Mouse (Mus musculus): ENCODE measurements around the gene Tril. TPM values are rescaled to one million over a fixed set of nuclear protein-coding genes. Genes with fewer than 3 reads are reported as not detected.

Gene Tril
- polyA plus RNA-seq (2016; fragmentation: Nextera tagmentation; extraction: Ambion mirVana) = 7.5 and 15.3 TPM in 2 replicates

DNA sequence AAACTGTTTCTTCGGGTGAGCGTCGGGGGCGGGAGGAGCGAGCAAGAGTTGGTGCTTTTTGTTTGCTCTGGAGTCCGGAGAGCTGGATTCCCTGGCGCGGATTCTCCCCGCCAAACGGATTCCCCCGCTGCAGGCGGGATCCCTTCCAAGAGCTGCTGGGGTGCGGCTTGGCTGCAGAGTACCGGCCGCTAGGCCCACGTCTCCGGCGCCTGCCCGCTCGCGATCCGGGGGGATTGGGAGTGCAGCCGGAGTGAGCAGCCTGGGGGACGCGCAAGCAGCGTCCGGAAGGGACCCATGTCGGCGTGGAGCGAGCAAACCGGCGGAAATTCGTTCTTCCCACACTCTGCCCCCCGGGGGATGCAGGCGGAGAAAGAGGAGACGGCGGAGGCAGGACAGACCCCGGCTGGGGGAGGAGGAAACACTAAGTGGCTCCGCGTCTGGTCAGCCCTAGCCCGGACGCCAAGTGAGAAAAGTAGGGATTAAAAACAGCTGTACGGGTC lies at the start of gene Tril:
Gene Tril (minus strand): TSS at position 345 of the 500 bp plus-strand sequence.
- no peaks in the 10 kb centered on the region for H3K9me3 ChIP-seq
- H3K27ac ChIP-seq = peak within 1 kb of the TSS; percentile 81
- H3K4me1 ChIP-seq = peaks cover 34% of the 10 kb centered on the region
- DNase-seq (ENCODE audit: low spot score) = peak; percentile 81
- H3K36me3 ChIP-seq = no peaks in the 10 kb centered on the region
- H3K27me3 ChIP-seq (ENCODE audit: insufficient read depth, poor library complexity, severe bottlenecking) = peaks cover 63% of the 10 kb centered on the region
- WGBS = under 1% methylated on average over 43 of the region's 43 CpGs
- peak within 1 kb of the TSS; percentile 69 for H3K4me3 ChIP-seq

DNA sequence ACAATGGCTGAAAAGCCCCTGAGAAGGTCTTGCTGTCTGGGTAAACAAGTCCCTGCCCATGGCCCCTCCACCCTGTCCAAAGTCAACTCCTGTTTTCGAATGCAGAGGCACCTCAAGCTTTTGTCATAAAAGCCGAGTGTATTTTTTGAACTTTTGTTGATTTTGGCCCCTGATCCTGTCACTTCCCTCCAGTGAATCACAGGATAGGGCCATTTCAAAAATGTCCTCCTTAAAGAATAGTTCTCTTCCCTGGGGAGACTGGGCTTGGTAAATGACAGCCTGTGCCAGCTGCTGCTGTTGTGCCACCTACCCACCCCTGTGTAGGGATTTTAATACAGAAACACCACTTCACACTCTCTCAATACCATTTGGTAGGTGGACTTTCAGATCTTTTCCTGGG lies 42.4 kb upstream of the Tril start:
- WGBS = 66% methylated on average over 2 of the region's 2 CpGs
- no peaks in the 10 kb centered on the region for H3K4me1 ChIP-seq
- no peaks in the 10 kb centered on the region for H3K27me3 ChIP-seq (ENCODE audit: insufficient read depth, poor library complexity, severe bottlenecking)
- no peaks in the 10 kb centered on the region for H3K9me3 ChIP-seq
- H3K36me3 ChIP-seq = no peaks in the 10 kb centered on the region
- no peak overlapping the region for H3K27ac ChIP-seq
- no peak overlapping the region for H3K4me3 ChIP-seq
- no peak for DNase-seq (ENCODE audit: low spot score)

DNA sequence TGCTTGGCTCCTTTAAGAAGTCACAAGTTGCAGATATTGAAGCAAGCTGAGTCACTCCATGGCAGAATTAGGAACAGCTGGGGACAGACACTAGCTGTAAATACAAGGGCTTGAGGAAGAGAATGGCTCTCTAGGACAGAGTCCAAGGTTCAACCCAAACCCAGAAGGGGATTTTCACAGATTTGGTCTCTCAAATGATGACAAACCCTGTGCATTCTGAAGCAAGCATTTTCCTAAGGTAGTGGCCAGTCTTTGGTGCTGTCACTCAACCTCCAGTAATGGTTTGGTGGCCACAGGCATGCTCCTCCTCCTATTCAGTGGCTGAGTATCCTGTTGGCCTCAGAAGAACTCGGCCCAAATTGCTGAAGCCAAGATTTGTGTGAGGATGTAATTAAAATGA lies 38.5 kb upstream of the Tril start:
- DNase-seq (ENCODE audit: low spot score) = no peak
- WGBS = 57% methylated on average over 1 of the region's 1 CpGs
- H3K27ac ChIP-seq = no peak overlapping the region

DNA sequence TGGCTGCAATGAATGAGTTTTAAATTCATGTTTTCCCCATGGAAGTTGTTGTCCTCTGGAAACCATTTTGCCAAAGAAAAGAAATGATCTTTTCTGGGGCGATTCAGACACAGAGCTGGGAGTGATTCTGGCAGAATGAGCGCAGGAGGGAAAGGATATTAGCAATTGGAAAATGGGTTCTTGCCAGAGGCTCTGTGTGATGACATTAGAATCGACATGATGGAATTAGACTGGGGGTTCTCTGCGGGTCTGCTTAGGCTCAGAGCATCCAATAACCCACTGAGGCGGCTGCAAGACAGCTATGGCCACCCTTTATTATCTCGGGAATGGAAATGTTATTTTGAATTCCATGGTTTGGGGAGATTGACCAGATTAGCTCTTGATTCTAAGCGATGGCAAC lies 37.2 kb upstream of the Tril start:
- H3K9me3 ChIP-seq = no peaks in the 10 kb centered on the region
- H3K36me3 ChIP-seq = no peaks in the 10 kb centered on the region
- no peak overlapping the region for H3K27ac ChIP-seq
- DNase-seq (ENCODE audit: low spot score) = no peak
- 66% methylated on average over 7 of the region's 7 CpGs for WGBS
- H3K4me1 ChIP-seq = no peaks in the 10 kb centered on the region
- no peak overlapping the region for H3K4me3 ChIP-seq
- H3K27me3 ChIP-seq (ENCODE audit: insufficient read depth, poor library complexity, severe bottlenecking) = no peaks in the 10 kb centered on the region

More for the DNA sequence above, 38.5 kb upstream of the Tril start:
- no peaks in the 10 kb centered on the region for H3K36me3 ChIP-seq
- no peaks in the 10 kb centered on the region for H3K27me3 ChIP-seq (ENCODE audit: insufficient read depth, poor library complexity, severe bottlenecking)
- H3K9me3 ChIP-seq = no peaks in the 10 kb centered on the region
- no peak overlapping the region for H3K4me3 ChIP-seq
- no peaks in the 10 kb centered on the region for H3K4me1 ChIP-seq

DNA sequence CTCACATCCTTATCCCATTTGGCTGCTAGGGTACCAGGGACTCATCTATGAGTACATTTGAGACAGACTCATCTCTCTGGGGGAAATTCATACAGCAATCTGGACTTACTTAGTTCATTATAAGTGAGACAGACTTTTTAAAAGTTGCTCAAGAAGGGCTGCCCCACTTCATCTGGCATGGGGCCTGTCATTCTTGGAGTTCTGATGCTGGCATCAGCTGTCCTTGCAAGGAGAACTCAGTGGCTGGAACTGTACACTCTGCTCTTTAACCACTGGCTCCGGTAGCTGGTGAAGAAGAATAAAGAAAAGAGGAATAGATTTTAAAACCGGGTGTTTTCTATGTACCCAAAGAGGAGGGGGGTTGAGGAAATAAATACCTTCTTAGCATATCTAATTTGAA lies 36.1 kb upstream of the Tril start:
- H3K4me3 ChIP-seq = no peak overlapping the region
- 76% methylated on average over 2 of the region's 2 CpGs for WGBS
- H3K27me3 ChIP-seq (ENCODE audit: insufficient read depth, poor library complexity, severe bottlenecking) = no peaks in the 10 kb centered on the region
- no peaks in the 10 kb centered on the region for H3K4me1 ChIP-seq
- DNase-seq (ENCODE audit: low spot score) = no peak
- H3K27ac ChIP-seq = no peak overlapping the region
- H3K36me3 ChIP-seq = no peaks in the 10 kb centered on the region
- no peaks in the 10 kb centered on the region for H3K9me3 ChIP-seq

DNA sequence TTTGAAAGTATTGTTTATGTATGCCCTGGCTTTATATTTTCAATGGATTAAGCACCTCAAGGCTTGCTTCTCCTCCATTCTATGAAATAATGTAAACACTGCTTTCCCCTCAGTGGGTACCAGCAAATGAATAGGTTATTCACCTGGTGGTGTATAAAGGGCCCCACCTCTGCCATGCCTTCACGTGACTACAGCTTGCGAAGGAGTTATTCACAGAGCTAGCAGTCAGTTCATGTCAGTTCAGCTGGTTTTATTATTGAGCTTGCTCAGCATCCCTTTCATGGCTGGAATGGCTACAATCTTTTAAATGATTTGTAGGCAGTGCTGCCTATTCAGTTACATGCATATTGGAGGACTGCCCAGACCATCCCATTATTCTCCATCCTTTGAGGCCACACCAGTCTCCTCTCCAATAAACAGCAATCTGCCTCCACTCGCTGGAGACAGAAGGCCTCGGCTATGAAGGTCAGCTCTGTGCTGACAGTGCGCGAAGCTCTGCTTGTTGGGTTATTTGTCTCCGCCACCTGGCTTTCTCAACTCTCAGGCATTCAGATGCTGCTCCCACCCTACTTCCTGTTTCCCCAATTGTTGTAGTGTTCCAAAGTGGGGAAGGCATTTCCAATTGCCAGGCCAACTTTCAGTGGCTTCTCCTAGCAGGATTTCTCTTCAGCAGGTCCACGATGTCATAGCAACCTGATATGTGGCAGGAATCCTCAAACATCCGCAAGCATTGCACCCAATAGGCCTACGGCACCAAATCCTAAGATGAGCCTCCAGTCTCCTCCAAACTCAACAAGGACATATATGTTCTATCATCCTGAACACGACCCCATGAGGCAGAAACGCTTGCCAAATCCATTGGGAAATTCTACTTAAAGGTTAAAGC lies 34.6 kb upstream of the Tril start:
- DNase-seq (ENCODE audit: low spot score) = no peak
- no peak overlapping the region for H3K4me3 ChIP-seq
- WGBS = 87% methylated on average over 12 of the region's 12 CpGs
- no peak overlapping the region for H3K27ac ChIP-seq
- H3K27me3 ChIP-seq (ENCODE audit: insufficient read depth, poor library complexity, severe bottlenecking) = no peaks in the 10 kb centered on the region
- H3K4me1 ChIP-seq = no peaks in the 10 kb centered on the region
- no peaks in the 10 kb centered on the region for H3K36me3 ChIP-seq
- no peaks in the 10 kb centered on the region for H3K9me3 ChIP-seq

DNA sequence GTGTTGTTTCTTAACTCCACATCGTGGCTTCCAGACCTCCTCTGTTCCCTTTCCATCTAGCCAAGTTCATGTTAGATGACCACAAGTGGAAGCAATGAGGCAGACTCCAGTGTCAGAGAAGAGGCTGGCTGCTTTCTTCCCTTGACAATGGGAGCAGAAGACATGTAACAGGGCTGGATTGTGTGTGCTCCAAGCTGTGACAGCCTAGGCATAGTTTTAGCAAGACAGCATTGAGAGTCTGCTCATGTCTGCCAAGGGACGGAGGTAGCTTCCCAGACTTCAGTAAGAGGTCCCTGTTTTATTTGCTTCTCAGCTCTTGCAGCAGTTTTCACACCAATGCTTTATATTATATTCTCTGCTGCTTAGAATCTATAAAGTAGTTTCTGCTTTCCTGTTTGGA lies 33.6 kb upstream of the Tril start:
- no peaks in the 10 kb centered on the region for H3K27me3 ChIP-seq (ENCODE audit: insufficient read depth, poor library complexity, severe bottlenecking)
- no peaks in the 10 kb centered on the region for H3K4me1 ChIP-seq
- no peak overlapping the region for H3K27ac ChIP-seq
- H3K4me3 ChIP-seq = no peak overlapping the region
- WGBS = 84% methylated on average over 2 of the region's 2 CpGs
- H3K36me3 ChIP-seq = no peaks in the 10 kb centered on the region
- no peak for DNase-seq (ENCODE audit: low spot score)
- no peaks in the 10 kb centered on the region for H3K9me3 ChIP-seq

DNA sequence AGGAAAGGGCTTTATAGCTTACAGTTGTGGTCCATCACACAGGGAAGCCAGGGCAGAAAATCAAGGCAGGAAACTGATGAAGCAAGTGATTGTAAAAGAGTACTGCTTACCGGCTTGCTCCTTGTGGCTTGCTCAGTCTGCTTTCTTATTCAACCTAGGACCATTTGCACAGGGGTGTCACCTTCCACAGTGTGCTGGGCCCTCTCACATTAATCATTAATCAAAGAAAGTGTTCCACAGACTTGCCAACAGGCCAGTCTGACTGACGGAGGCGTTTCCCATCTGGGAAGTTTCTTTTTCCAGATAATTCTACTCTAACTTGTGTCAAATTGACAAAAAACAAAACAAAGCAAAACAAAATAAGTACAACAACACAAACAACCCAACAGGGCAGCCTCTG lies 32.9 kb upstream of the Tril start:
- no peak overlapping the region for H3K27ac ChIP-seq
- no peak for DNase-seq (ENCODE audit: low spot score)
- H3K36me3 ChIP-seq = no peaks in the 10 kb centered on the region
- H3K4me3 ChIP-seq = no peak overlapping the region
- no peaks in the 10 kb centered on the region for H3K4me1 ChIP-seq
- 80% methylated on average over 3 of the region's 3 CpGs for WGBS
- no peaks in the 10 kb centered on the region for H3K9me3 ChIP-seq
- no peaks in the 10 kb centered on the region for H3K27me3 ChIP-seq (ENCODE audit: insufficient read depth, poor library complexity, severe bottlenecking)

DNA sequence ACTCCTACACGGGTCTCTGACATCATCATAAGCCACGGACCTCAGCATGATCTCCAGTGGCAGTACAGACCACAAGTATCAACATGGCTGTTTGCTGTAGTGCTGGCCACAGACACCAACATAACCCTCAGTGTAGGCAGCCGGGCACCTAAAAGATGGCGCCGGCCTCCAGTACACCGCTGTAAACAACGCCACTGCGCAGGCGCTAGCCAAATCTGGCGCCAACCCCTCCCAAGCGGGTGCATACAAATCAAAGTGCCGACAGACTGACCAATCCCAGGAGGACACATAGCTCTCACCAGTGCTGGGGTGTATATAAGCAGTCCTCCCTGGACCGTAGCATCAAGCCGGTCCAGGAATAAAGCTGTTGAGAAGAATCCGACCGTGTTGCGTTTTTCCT lies 24.0 kb upstream of the Tril start:
- Histone ChIP-seq H3K9me3 (no peaks in the 10 kb centered on the region), H3K36me3 (no peaks in the 10 kb centered on the region), H3K4me1 (no peaks in the 10 kb centered on the region), H3K4me3 (no peak overlapping the region), H3K27ac (no peak overlapping the region), H3K27me3 (ENCODE audit: insufficient read depth, poor library complexity, severe bottlenecking) (no peaks in the 10 kb centered on the region)
- DNase-seq (ENCODE audit: low spot score) = no peak
- WGBS = 90% methylated on average over 17 of the region's 17 CpGs

DNA sequence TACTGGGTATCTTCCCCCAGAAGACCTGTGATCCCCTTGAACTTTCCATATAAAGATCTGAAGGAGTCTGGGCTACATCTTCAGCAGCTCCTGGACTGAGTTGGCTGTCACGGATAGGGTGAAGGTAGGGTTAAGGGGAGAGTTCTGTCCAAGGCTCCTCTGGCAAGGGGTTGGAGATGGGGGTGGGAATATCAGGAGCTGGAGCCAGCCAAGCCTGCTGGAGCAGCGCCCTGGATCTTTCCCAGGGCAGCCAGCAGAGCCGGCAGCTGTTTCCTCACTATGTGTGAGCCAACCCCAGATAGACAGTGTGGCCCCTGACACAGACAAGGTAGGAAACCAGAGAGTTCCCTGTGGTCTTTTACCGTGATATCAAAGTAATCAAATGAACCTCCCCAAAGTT lies 4.6 kb upstream of the Tril start:
- H3K4me1 ChIP-seq = peaks cover 8% of the 10 kb centered on the region; the same call in 1 of the 2 replicates
- no peak overlapping the region for H3K4me3 ChIP-seq
- no peak overlapping the region for H3K27ac ChIP-seq
- WGBS = 49% methylated on average over 4 of the region's 4 CpGs
- peaks cover 27% of the 10 kb centered on the region for H3K27me3 ChIP-seq (ENCODE audit: insufficient read depth, poor library complexity, severe bottlenecking)
- DNase-seq (ENCODE audit: low spot score) = no peak
- no peaks in the 10 kb centered on the region for H3K9me3 ChIP-seq
- no peaks in the 10 kb centered on the region for H3K36me3 ChIP-seq

DNA sequence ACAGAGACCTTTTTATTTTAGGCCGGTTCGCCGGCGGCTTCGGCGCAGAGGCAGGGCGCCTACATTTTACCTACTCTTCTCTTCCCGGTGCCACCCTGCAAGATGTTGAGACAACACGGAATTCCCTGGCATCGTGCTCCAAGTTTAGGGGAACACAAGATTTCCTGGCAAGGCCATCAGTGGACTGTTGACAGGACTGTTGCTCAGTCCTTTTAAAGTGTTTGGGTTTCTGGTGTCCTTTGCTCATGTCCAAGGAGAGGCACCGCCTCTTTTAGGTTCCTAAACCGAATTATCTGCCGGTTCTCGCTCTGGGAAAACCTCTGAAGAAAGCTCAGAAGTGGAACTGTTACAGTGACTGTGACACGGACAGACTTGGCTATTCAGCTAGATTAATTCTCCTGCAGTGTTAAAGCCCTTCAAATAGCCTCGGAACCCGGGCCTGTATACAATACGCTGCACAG lies 441 bp upstream of the Tril start:
- 1% methylated on average over 18 of the region's 18 CpGs for WGBS
- no peak for DNase-seq (ENCODE audit: low spot score)
- no peaks in the 10 kb centered on the region for H3K9me3 ChIP-seq
- peaks cover 34% of the 10 kb centered on the region for H3K4me1 ChIP-seq
- peak overlapping the region; percentile 81 for H3K27ac ChIP-seq
- peaks cover 63% of the 10 kb centered on the region for H3K27me3 ChIP-seq (ENCODE audit: insufficient read depth, poor library complexity, severe bottlenecking)
- peak overlapping the region; percentile 69 for H3K4me3 ChIP-seq
- no peaks in the 10 kb centered on the region for H3K36me3 ChIP-seq

DNA sequence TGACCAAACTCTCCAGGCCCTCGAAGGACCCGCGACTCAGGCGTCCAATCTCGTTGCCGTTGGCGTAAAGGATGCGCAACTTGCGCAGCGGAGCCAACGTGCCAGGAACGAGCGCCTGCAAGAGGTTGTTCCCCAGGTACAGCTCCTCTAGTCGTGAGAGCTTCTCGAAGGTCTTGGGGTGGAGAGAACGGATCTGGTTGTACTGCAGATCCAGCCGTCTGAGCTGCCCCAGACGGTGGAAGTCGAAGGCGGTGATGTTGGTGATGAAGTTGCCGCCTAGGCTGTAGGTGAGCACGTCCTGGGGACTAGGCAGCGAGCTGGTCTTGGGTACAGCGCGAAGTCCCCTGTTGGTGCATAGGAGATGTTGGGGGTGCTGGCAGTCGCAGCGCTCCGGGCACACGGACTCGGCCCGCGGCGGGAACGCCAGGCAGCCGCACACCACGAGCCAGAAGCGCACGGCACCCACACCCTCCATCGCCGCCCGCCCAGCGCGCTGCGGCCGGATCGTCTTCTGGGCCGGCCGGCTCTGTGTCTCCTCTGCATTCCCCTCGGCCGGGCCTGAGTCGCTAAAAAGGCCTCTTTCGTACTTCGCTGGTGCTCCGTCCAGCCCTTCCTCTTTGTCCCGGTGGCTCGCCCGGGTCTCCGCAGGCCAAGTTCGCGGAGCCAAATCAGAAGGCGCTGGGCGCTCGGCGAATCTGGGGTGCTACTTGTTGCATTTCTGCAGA lies 707 bp downstream of the Tril start:
- no peaks in the 10 kb centered on the region for H3K9me3 ChIP-seq
- peaks cover 34% of the 10 kb centered on the region for H3K4me1 ChIP-seq
- no peaks in the 10 kb centered on the region for H3K36me3 ChIP-seq
- H3K27ac ChIP-seq = peak overlapping the region; percentile 81
- H3K27me3 ChIP-seq (ENCODE audit: insufficient read depth, poor library complexity, severe bottlenecking) = peaks cover 63% of the 10 kb centered on the region
- WGBS = under 1% methylated on average over 64 of the region's 64 CpGs
- H3K4me3 ChIP-seq = peak overlapping the region; percentile 69
- DNase-seq (ENCODE audit: low spot score) = no peak
